Mouse (Mus musculus): ENCODE results near the gene Babam2. TPM values are rescaled to one million over a fixed set of nuclear protein-coding genes. Genes with fewer than 3 reads are reported as not detected.
"Not testable (repeated sequence)": the region's sequence is repeated elsewhere in the genome, so short reads cannot be mapped to it uniquely, and the experiment has no call there.

Gene Babam2
- polyA plus RNA-seq, 1 experiment from 2014 or later: 46.2 TPM

GRCm38 (mm10) chr5:31963352-31963751 is 265.9 kb downstream of the Babam2 start:
- Histone ChIP-seq H3K27me3 (replicated peaks; ENCODE audit: control insufficient read depth, insufficient read depth, low read length) (no peaks in the 10 kb centered on the region), H3K4me1 (replicated peaks; ENCODE audit: control insufficient read depth, insufficient read depth, low read length) (no peaks in the 10 kb centered on the region), H3K27ac (ENCODE audit: low read depth, low read length) (no peak overlapping the region), H3K36me3 (ENCODE audit: control insufficient read depth, insufficient read depth, low read length) (no peaks in the 10 kb centered on the region), H3K4me2 (no peak overlapping the region), H3K4me3 (ENCODE audit: low read depth, low read length) (no peak overlapping the region), H3K9ac (ENCODE audit: low read depth, low read length) (no peak overlapping the region), H3K9me3 (ENCODE audit: control insufficient read depth, low read length) (no peaks in the 10 kb centered on the region)
- DNase-seq (ENCODE audit: low spot score) (no peak), ATAC-seq (replicated peaks; ENCODE audit: low FRiP score) (no peak)
- WGBS: 82% methylated on average over 8 of the region's 8 CpGs

- H3K4me1 ChIP-seq (replicated peaks; ENCODE audit: control insufficient read depth, insufficient read depth, low read length): no peaks in the 10 kb centered on the region
- ATAC-seq (replicated peaks; ENCODE audit: low FRiP score) (no peak), DNase-seq (ENCODE audit: low spot score) (no peak)
- no peak overlapping the region for H3K9ac ChIP-seq (ENCODE audit: low read depth, low read length)
- no peak overlapping the region for H3K27ac ChIP-seq (ENCODE audit: low read depth, low read length)
- WGBS: 76% methylated on average over 2 of the region's 2 CpGs
- no peak overlapping the region for H3K4me3 ChIP-seq (ENCODE audit: low read depth, low read length)
- H3K9me3 ChIP-seq (ENCODE audit: control insufficient read depth, low read length): no peaks in the 10 kb centered on the region
- H3K36me3 ChIP-seq (ENCODE audit: control insufficient read depth, insufficient read depth, low read length): no peaks in the 10 kb centered on the region
- H3K27me3 ChIP-seq (replicated peaks; ENCODE audit: control insufficient read depth, insufficient read depth, low read length): no peaks in the 10 kb centered on the region
- no peak overlapping the region for H3K4me2 ChIP-seq
Measured at GRCm38 (mm10) chr5:31963851-31964250, 266.4 kb downstream of the Babam2 start.

GRCm38 (mm10) chr5:31966741-31967140 is 269.3 kb downstream of the Babam2 start:
- no peak for ATAC-seq (replicated peaks; ENCODE audit: low FRiP score)
- Histone ChIP-seq H3K4me1 (replicated peaks; ENCODE audit: control insufficient read depth, insufficient read depth, low read length) (no peaks in the 10 kb centered on the region), H3K27ac (ENCODE audit: low read depth, low read length) (no peak overlapping the region), H3K9me3 (ENCODE audit: control insufficient read depth, low read length) (no peaks in the 10 kb centered on the region), H3K4me2 (no peak overlapping the region), H3K36me3 (ENCODE audit: control insufficient read depth, insufficient read depth, low read length) (no peaks in the 10 kb centered on the region), H3K9ac (ENCODE audit: low read depth, low read length) (no peak overlapping the region), H3K27me3 (replicated peaks; ENCODE audit: control insufficient read depth, insufficient read depth, low read length) (no peaks in the 10 kb centered on the region), H3K4me3 (ENCODE audit: low read depth, low read length) (no peak overlapping the region)
- WGBS: 72% methylated on average over 5 of the region's 5 CpGs
- DNase-seq (ENCODE audit: low spot score): no peak

GRCm38 (mm10) chr5:31967526-31967925 is 270.0 kb downstream of the Babam2 start:
- WGBS: 68% methylated on average over 4 of the region's 4 CpGs
- ATAC-seq (replicated peaks; ENCODE audit: low FRiP score): no peak

DNA sequence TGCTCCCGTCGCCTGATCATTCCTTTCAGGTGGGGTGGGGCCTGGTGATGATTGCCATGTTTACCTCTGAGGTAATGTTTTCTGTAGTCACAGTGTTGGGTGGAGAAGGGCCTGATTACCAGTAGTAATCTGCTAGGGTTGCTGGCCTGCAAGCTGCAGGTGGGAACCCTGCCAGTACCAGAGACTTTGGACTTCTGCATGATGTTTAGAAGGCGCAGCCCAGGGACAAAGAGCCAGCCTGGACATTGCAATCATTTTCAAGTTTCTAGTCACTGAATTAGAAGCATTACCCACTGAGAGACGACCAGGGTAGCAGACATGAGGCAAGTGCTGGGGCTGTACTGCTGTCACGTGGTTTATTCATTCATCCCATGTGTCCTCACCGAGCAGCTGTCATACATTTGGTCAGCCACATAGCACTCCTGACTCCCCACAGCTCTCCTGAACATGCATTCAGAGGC is 270.6 kb downstream of the Babam2 start:
- 64% methylated on average over 6 of the region's 6 CpGs for WGBS
- H3K4me1 ChIP-seq (replicated peaks; ENCODE audit: control insufficient read depth, insufficient read depth, low read length): no peaks in the 10 kb centered on the region
- DNase-seq (ENCODE audit: low spot score) (no peak), ATAC-seq (replicated peaks; ENCODE audit: low FRiP score) (no peak)
- H3K9me3 ChIP-seq (ENCODE audit: control insufficient read depth, low read length): no peaks in the 10 kb centered on the region
- no peak overlapping the region for H3K27ac ChIP-seq (ENCODE audit: low read depth, low read length)
- H3K4me2 ChIP-seq: no peak overlapping the region
- H3K27me3 ChIP-seq (replicated peaks; ENCODE audit: control insufficient read depth, insufficient read depth, low read length): no peaks in the 10 kb centered on the region
- no peaks in the 10 kb centered on the region for H3K36me3 ChIP-seq (ENCODE audit: control insufficient read depth, insufficient read depth, low read length)
- H3K4me3 ChIP-seq (ENCODE audit: low read depth, low read length): no peak overlapping the region
- H3K9ac ChIP-seq (ENCODE audit: low read depth, low read length): no peak overlapping the region

More at GRCm38 (mm10) chr5:31967526-31967925, 270.0 kb downstream of the Babam2 start:
- Histone ChIP-seq H3K4me2 (no peak overlapping the region), H3K36me3 (ENCODE audit: control insufficient read depth, insufficient read depth, low read length) (no peaks in the 10 kb centered on the region), H3K27ac (ENCODE audit: low read depth, low read length) (no peak overlapping the region), H3K4me1 (replicated peaks; ENCODE audit: control insufficient read depth, insufficient read depth, low read length) (no peaks in the 10 kb centered on the region), H3K27me3 (replicated peaks; ENCODE audit: control insufficient read depth, insufficient read depth, low read length) (no peaks in the 10 kb centered on the region), H3K9ac (ENCODE audit: low read depth, low read length) (no peak overlapping the region), H3K4me3 (ENCODE audit: low read depth, low read length) (no peak overlapping the region), H3K9me3 (ENCODE audit: control insufficient read depth, low read length) (no peaks in the 10 kb centered on the region)
- no peak for DNase-seq (ENCODE audit: low spot score)

GRCm38 (mm10) chr5:31972416-31972815 is 274.9 kb downstream of the Babam2 start:
- 67% methylated on average over 1 of the region's 1 CpGs for WGBS
- not testable (repeated sequence) for H3K36me3 ChIP-seq (ENCODE audit: control insufficient read depth, insufficient read depth, low read length); H3K27ac ChIP-seq (ENCODE audit: low read depth, low read length); H3K4me3 ChIP-seq (ENCODE audit: low read depth, low read length); DNase-seq (ENCODE audit: low spot score); H3K9me3 ChIP-seq (ENCODE audit: control insufficient read depth, low read length); H3K27me3 ChIP-seq (replicated peaks; ENCODE audit: control insufficient read depth, insufficient read depth, low read length); ATAC-seq (replicated peaks; ENCODE audit: low FRiP score); H3K4me2 ChIP-seq; H3K9ac ChIP-seq (ENCODE audit: low read depth, low read length); H3K4me1 ChIP-seq (replicated peaks; ENCODE audit: control insufficient read depth, insufficient read depth, low read length)

DNA sequence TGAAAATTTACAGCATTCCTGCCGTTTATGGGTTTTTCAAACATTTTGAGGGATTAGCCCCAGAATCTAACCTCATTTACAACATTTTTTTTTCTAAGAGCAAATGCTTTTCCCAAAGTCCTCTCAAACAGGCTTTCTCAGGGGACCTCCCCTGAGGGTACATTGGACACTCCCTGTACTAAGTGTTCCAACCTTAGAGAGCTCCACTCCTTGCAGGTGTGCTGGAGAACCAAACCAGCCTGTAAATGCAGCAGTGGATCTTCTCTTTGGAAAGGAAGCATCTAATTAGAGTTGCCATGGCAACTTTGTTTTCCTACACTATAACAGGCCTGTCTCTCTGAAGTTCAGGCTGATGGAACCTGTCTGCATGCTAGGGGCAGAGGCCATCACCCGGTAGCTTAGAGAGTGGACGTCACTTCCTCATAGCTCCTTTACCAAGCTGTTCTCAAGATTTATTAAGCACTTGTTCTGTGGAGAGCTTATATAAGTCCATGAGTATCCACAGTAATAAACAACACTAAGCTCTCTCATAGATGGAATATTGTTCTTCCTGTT is 277.2 kb downstream of the Babam2 start:
- DNase-seq (ENCODE audit: low spot score) (no peak), ATAC-seq (replicated peaks; ENCODE audit: low FRiP score) (no peak)
- Histone ChIP-seq H3K27me3 (replicated peaks; ENCODE audit: control insufficient read depth, insufficient read depth, low read length) (no peaks in the 10 kb centered on the region), H3K4me3 (ENCODE audit: low read depth, low read length) (no peak overlapping the region), H3K9me3 (ENCODE audit: control insufficient read depth, low read length) (no peaks in the 10 kb centered on the region), H3K4me1 (replicated peaks; ENCODE audit: control insufficient read depth, insufficient read depth, low read length) (no peaks in the 10 kb centered on the region), H3K36me3 (ENCODE audit: control insufficient read depth, insufficient read depth, low read length) (no peaks in the 10 kb centered on the region), H3K4me2 (no peak overlapping the region), H3K27ac (ENCODE audit: low read depth, low read length) (no peak overlapping the region), H3K9ac (ENCODE audit: low read depth, low read length) (no peak overlapping the region)
- WGBS: 69% methylated on average over 3 of the region's 3 CpGs

DNA sequence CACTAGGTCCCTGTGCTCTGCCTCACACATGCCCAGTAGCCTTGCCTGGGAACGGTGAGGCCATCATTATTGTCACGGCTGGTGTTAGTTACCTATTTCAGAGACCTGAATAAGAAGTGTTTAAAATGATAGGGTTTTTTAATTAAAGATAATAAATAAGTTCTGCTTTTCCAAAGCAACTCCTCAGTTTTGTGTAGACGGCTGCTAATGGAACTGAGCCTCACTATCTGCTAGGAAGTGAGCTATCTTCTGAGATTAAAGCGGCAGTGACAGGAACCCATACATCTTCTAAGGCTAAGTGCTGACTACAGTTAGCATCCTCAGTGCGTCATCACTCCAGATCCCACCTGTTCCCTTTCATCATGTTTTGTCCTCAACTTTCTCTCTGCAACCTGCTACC is 284.6 kb downstream of the Babam2 start:
- H3K4me2 ChIP-seq: no peak overlapping the region
- no peak overlapping the region for H3K4me3 ChIP-seq (ENCODE audit: low read depth, low read length)
- no peaks in the 10 kb centered on the region for H3K9me3 ChIP-seq (ENCODE audit: control insufficient read depth, low read length)
- no peaks in the 10 kb centered on the region; the same call in 1 of the 2 replicates for H3K4me1 ChIP-seq (replicated peaks; ENCODE audit: control insufficient read depth, insufficient read depth, low read length)
- H3K9ac ChIP-seq (ENCODE audit: low read depth, low read length): no peak overlapping the region
- H3K27me3 ChIP-seq (replicated peaks; ENCODE audit: control insufficient read depth, insufficient read depth, low read length): no peaks in the 10 kb centered on the region
- no peak for ATAC-seq (replicated peaks; ENCODE audit: low FRiP score)
- DNase-seq (ENCODE audit: low spot score): no peak
- no peak overlapping the region for H3K27ac ChIP-seq (ENCODE audit: low read depth, low read length)
- 62% methylated on average over 5 of the region's 5 CpGs for WGBS
- H3K36me3 ChIP-seq (ENCODE audit: control insufficient read depth, insufficient read depth, low read length): no peaks in the 10 kb centered on the region

DNA sequence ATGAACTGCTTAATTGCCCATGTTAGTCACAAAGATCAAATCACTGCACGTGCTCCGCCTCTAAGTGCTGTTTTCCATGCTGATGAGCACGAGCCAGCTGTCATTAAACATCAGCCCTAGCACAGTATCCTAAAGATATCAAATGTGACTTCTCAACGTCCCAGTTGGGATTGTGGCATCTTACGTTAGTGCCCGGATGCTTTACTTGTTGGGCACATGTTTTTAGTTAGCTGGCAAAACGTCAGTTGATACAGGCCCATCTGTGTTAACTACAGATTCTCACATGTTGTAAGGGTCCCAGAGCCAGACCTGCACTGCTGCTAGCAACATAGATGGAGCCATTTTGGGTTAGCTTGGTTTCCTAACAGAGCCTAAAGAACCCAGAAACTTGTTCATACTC is 285.7 kb downstream of the Babam2 start:
- no peak overlapping the region for H3K4me3 ChIP-seq (ENCODE audit: low read depth, low read length)
- no peaks in the 10 kb centered on the region for H3K36me3 ChIP-seq (ENCODE audit: control insufficient read depth, insufficient read depth, low read length)
- no peaks in the 10 kb centered on the region; the same call in 1 of the 2 replicates for H3K4me1 ChIP-seq (replicated peaks; ENCODE audit: control insufficient read depth, insufficient read depth, low read length)
- H3K27ac ChIP-seq (ENCODE audit: low read depth, low read length): no peak overlapping the region
- ATAC-seq (replicated peaks; ENCODE audit: low FRiP score) (no peak), DNase-seq (ENCODE audit: low spot score) (no peak)
- no peaks in the 10 kb centered on the region for H3K9me3 ChIP-seq (ENCODE audit: control insufficient read depth, low read length)
- no peak overlapping the region for H3K9ac ChIP-seq (ENCODE audit: low read depth, low read length)
- 87% methylated on average over 7 of the region's 7 CpGs for WGBS
- H3K27me3 ChIP-seq (replicated peaks; ENCODE audit: control insufficient read depth, insufficient read depth, low read length): no peaks in the 10 kb centered on the region
- no peak overlapping the region for H3K4me2 ChIP-seq

All from liver, embryonic 11.5 days (tissue).